Mouse (Mus musculus) embryo, embryonic 11.5 days (tissue): Measurements from ENCODE around the gene B230307C23Rik.
"Not testable (repeated sequence)": the region's sequence is repeated elsewhere in the genome, so short reads cannot be mapped to it uniquely, and the experiment has no call there.

Experiments
- DNase-seq: peaks from one replicate; pipeline ENCODE4 v3.0.0-alpha.2; 2012; ENCODE audit warnings: low read depth, low spot score

Gene B230307C23Rik

GRCm38 (mm10) chr16:97997383-97997731, 242 bp downstream of the B230307C23Rik start:
- DNase-seq: not testable (repeated sequence)

- DNase-seq: no peak
Measured at GRCm38 (mm10) chr16:98022081-98022480, 25.0 kb downstream of the B230307C23Rik start.

GRCm38 (mm10) chr16:98022657-98023345, 25.7 kb downstream of the B230307C23Rik start:
- peak; percentile 36 for DNase-seq

- not testable (repeated sequence) for DNase-seq
Measured at GRCm38 (mm10) chr16:98026186-98026585, 29.1 kb downstream of the B230307C23Rik start.

GRCm38 (mm10) chr16:98034971-98035370, 37.9 kb downstream of the B230307C23Rik start:
- not testable (repeated sequence) for DNase-seq

GRCm38 (mm10) chr16:98041676-98042075, 44.6 kb downstream of the B230307C23Rik start:
- DNase-seq: no peak

- not testable (repeated sequence) for DNase-seq
Measured at GRCm38 (mm10) chr16:98079382-98079781, 82.3 kb downstream of the B230307C23Rik start.

GRCm38 (mm10) chr16:98081140-98081539, 84.0 kb downstream of the B230307C23Rik start:
- DNase-seq: not testable (repeated sequence)
